Mouse (Mus musculus) limb, embryonic 14.5 days (tissue): ENCODE measurements around the gene Extl1. TPM values are rescaled to one million over a fixed set of nuclear protein-coding genes. Genes with fewer than 3 reads are reported as not detected.

Source experiments
- ATAC-seq: fragments of 200-750 bp; cut with Nextera tagmentation; 2 replicates; pipeline ENCODE4 v1.8.0; 2017; ENCODE audit warnings: low read depth, moderate number of reproducible peaks, moderate TSS enrichment; ENCODE audit not compliant: low FRiP score
- DNase-seq: peaks from one replicate; pipeline ENCODE4 v3.0.0-alpha.2; 2015; ENCODE audit warnings: low spot score
- H3K27ac ChIP-seq: fragments of 300-500 bp; sonication (generic); replicated peaks from 2 replicates; pipeline ENCODE4 v1.5.1; 2014; ENCODE audit warnings: low read depth, mild to moderate bottlenecking, low read length, moderate library complexity, mixed read lengths
- H3K27me3 ChIP-seq: fragments of 300-500 bp; sonication (generic); 2 replicates; pipeline ENCODE4 v1.6.1; 2014; ENCODE audit warnings: low read length, mixed read lengths; ENCODE audit not compliant: control insufficient read depth, insufficient read depth
- H3K36me3 ChIP-seq: fragments of 300-500 bp; sonication (generic); 2 replicates; pipeline ENCODE4 v1.6.1; 2014; ENCODE audit warnings: mild to moderate bottlenecking, low read length, moderate library complexity, mixed read lengths; ENCODE audit not compliant: control insufficient read depth, insufficient read depth
- H3K4me1 ChIP-seq: fragments of 300-500 bp; sonication (generic); 2 replicates; pipeline ENCODE4 v1.6.1; 2014; ENCODE audit warnings: antibody characterized with exemption, low read length, mixed read lengths; ENCODE audit not compliant: control insufficient read depth, insufficient read depth
- H3K4me2 ChIP-seq: fragments of 300-500 bp; sonication (generic); replicated peaks from 2 replicates; pipeline ENCODE4 v1.6.1; 2014; ENCODE audit warnings: low read depth, mild to moderate bottlenecking, low read length, moderate library complexity; ENCODE audit not compliant: severe bottlenecking
- H3K4me3 ChIP-seq: fragments of 300-500 bp; sonication (generic); replicated peaks from 2 replicates; pipeline ENCODE4 v1.5.1; 2014; ENCODE audit warnings: low read length
- H3K9ac ChIP-seq: fragments of 300-500 bp; sonication (generic); 2 replicates; pipeline ENCODE4 v1.6.1; 2014; ENCODE audit warnings: mild to moderate bottlenecking, low read depth, low read length, moderate library complexity; ENCODE audit not compliant: severe bottlenecking
- H3K9me3 ChIP-seq: fragments of 300-500 bp; sonication (generic); 2 replicates; pipeline ENCODE4 v1.6.1; 2016; ENCODE audit warnings: low read length; ENCODE audit not compliant: control insufficient read depth
- POLR2A ChIP-seq: fragments of 200-500 bp; IDR thresholded peaks from 2 replicates; pipeline ENCODE4 v1.8.0; 2012; ENCODE audit warnings: inconsistent platforms, mild to moderate bottlenecking, moderate library complexity, borderline replicate concordance; ENCODE audit not compliant: insufficient read depth, insufficient read length; ENCODE audit errors: extremely low read depth
- WGBS: fragments of 180-500 bp; shearing (Covaris S2); extraction: QIAGEN DNeasy Blood & Tissue Kit; methylation state at CpG from one replicate; pipeline ENCODE4 v1.1.7; 2014; 5-methylcytosine and 5-hydroxymethylcytosine counted together
- polyA plus RNA-seq, 2 experiments: library from polyadenylated mRNA; depleted of rRNA in 1 of 2; stranded (reverse) in 1 of 2; unstranded in 1 of 2; fragments of >200 nt; fragmentation: Nextera tagmentation in 1 of 2; extraction: Ambion mirVana in 1 of 2; gene quantifications; 2 replicates each; pipeline versions ENCODE4 v1.2.1 to v1.2.3; 2012 to 2014

The Extl1 gene
- polyA plus RNA-seq, 2 experiments, result 7.2 to 10.0 TPM

- 70% methylated on average over 12 of the region's 12 CpGs for WGBS
- Histone ChIP-seq H3K36me3 (no peaks in the 10 kb centered on the region), H3K4me1 (peaks cover 13% of the 10 kb centered on the region; the same call in 1 of the 2 replicates), H3K9ac (no peak overlapping the region), H3K9me3 (no peaks in the 10 kb centered on the region), H3K4me2 (no peak overlapping the region), H3K27me3 (0 out of 2 replicates have a peak, but pooled peaks cover 2% of the 10 kb centered on the region), H3K27ac (no peak overlapping the region), H3K4me3 (no peak overlapping the region)
- no peak for ATAC-seq
- no peak for TF ChIP-seq POLR2A
- DNase-seq, result no peak
Measured at GRCm38 (mm10) chr4:134352261-134352707, 31.4 kb downstream of the Extl1 start.

- H3K27ac ChIP-seq, result no peak overlapping the region
- H3K4me3 ChIP-seq, result no peak overlapping the region
- H3K36me3 ChIP-seq, result no peaks in the 10 kb centered on the region
- H3K27me3 ChIP-seq, result no peaks in the 10 kb centered on the region
- H3K9ac ChIP-seq, result no peak overlapping the region
- no peak for DNase-seq
- H3K4me1 ChIP-seq, result peaks cover 13% of the 10 kb centered on the region; the same call in 1 of the 2 replicates
- H3K9me3 ChIP-seq, result no peaks in the 10 kb centered on the region
- WGBS, result 48% methylated on average over 18 of the region's 18 CpGs
- no peak for TF ChIP-seq POLR2A
- ATAC-seq, result no peak
- H3K4me2 ChIP-seq, result no peak overlapping the region
Measured at GRCm38 (mm10) chr4:134351329-134352260, 32.1 kb downstream of the Extl1 start.

DNA sequence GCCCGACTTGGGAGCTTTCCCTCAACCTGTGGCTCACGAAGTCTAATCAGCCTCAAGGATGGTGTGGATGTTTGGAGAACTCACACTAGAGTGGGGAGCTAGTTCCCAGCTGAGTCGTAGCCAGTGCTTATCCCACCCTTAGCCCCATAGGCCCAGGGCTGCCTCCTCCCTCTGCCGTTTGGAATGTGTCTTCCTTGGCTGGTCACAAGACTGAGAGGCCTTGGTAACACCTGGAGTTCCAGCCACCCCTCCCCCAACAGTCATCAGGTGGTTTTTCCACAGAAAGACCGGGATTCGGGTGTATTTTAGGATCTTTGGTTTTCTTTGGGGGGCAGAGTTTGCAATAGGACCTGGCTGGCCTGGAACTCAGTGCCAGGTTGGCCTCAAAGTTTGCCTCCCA, 33.0 kb downstream of the Extl1 start:
- no peaks in the 10 kb centered on the region for H3K36me3 ChIP-seq
- TF ChIP-seq POLR2A, result no peak
- WGBS, result 77% methylated on average over 6 of the region's 6 CpGs

DNA sequence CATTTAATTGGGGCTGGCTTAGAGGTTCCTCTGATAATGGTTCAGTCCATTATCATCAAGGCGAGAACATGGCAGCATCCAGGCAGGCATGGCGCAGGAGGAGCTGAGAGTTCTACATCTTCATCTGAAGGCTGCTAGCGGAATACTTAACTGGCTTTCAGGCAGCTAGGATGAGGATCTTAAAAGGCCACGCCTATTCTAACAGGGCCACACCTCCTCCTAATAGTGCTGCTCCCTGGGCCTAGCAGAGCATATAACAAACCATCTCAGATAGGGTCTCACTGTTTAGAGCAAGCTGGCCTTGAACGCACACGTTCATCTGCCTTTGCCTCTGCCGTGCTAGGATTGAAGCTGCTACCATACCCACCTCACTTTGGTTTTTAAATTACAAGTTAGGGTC, 33.8 kb downstream of the Extl1 start:
- Histone ChIP-seq H3K9ac (no peak overlapping the region), H3K27ac (no peak overlapping the region), H3K27me3 (peaks cover 10% of the 10 kb centered on the region), H3K9me3 (no peaks in the 10 kb centered on the region), H3K4me2 (no peak overlapping the region), H3K4me3 (no peak overlapping the region), H3K36me3 (no peaks in the 10 kb centered on the region), H3K4me1 (peaks cover 5% of the 10 kb centered on the region; the same call in 1 of the 2 replicates)
- ATAC-seq (no peak), DNase-seq (no peak)
- 88% methylated on average over 7 of the region's 7 CpGs for WGBS
- TF ChIP-seq POLR2A, result no peak

More for the DNA sequence above, 33.0 kb downstream of the Extl1 start:
- no peak for DNase-seq
- ATAC-seq, result no peak
- Histone ChIP-seq H3K4me1 (peaks cover 6% of the 10 kb centered on the region; the same call in 1 of the 2 replicates), H3K4me2 (no peak overlapping the region), H3K27me3 (peaks cover 3% of the 10 kb centered on the region; the same call in 1 of the 2 replicates), H3K4me3 (no peak overlapping the region), H3K9me3 (no peaks in the 10 kb centered on the region), H3K9ac (no peak overlapping the region), H3K27ac (no peak overlapping the region)

GRCm38 (mm10) chr4:134348545-134348944, 35.1 kb downstream of the Extl1 start:
- Histone ChIP-seq H3K4me3 (no peak overlapping the region), H3K9ac (no peak overlapping the region), H3K4me1 (peaks cover 9% of the 10 kb centered on the region), H3K27me3 (peaks cover 22% of the 10 kb centered on the region), H3K9me3 (no peaks in the 10 kb centered on the region), H3K27ac (no peak overlapping the region), H3K36me3 (no peaks in the 10 kb centered on the region), H3K4me2 (no peak overlapping the region)
- WGBS, result 75% methylated on average over 5 of the region's 5 CpGs
- ATAC-seq (no peak), DNase-seq (no peak)
- no peak for TF ChIP-seq POLR2A
